Mouse (Mus musculus) R1 (cell line): ENCODE data around the gene Nxph3.
A peak's percentile ranks its signal among the peaks of the same experiment; 100 is the strongest.

Experiments
- DNase-seq: peaks from one replicate; pipeline ENCODE4 v3.0.0-alpha.2; 2018; ENCODE audit warnings: low read depth, low spot score

Gene Nxph3

GRCm38 (mm10) chr11:95519299-95519698, 4.9 kb upstream of the Nxph3 start:
- peak; percentile 68 for DNase-seq

- DNase-seq, result no peak
These were observed 2.8 kb upstream of the Nxph3 start for GRCm38 (mm10) chr11:95517162-95517561.

- DNase-seq, result peak; percentile 64
These were observed 2.1 kb upstream of the Nxph3 start for GRCm38 (mm10) chr11:95516491-95516911.

GRCm38 (mm10) chr11:95515376-95516323, 1.3 kb upstream of the Nxph3 start:
- peak; percentile 49 for DNase-seq

- DNase-seq, result peak; percentile 57
These were observed 691 bp downstream of the Nxph3 start for GRCm38 (mm10) chr11:95513461-95514297.

GRCm38 (mm10) chr11:95512383-95512782, 2.0 kb downstream of the Nxph3 start:
- no peak for DNase-seq

- no peak for DNase-seq
These were observed 2.5 kb downstream of the Nxph3 start for GRCm38 (mm10) chr11:95511919-95512318.

- DNase-seq, result no peak
These were observed 3.7 kb downstream of the Nxph3 start for GRCm38 (mm10) chr11:95510631-95511030.

GRCm38 (mm10) chr11:95509126-95509717, 5.1 kb downstream of the Nxph3 start:
- peak; percentile 51 for DNase-seq

- DNase-seq, result peak; percentile 79
These were observed 6.0 kb downstream of the Nxph3 start for GRCm38 (mm10) chr11:95508211-95508926.

GRCm38 (mm10) chr11:95507785-95508184, 6.6 kb downstream of the Nxph3 start:
- DNase-seq, result no peak

- DNase-seq, result peak; percentile 45
These were observed 7.2 kb downstream of the Nxph3 start for GRCm38 (mm10) chr11:95507041-95507716.

GRCm38 (mm10) chr11:95504271-95504731, 10.1 kb downstream of the Nxph3 start:
- DNase-seq, result no peak

GRCm38 (mm10) chr11:95503581-95504180, 10.7 kb downstream of the Nxph3 start:
- DNase-seq, result peak; percentile 56

GRCm38 (mm10) chr11:95501826-95502225, 12.5 kb downstream of the Nxph3 start:
- DNase-seq, result peak; percentile 67

- no peak for DNase-seq
These were observed 13.5 kb downstream of the Nxph3 start for GRCm38 (mm10) chr11:95500836-95501235.

- no peak for DNase-seq
These were observed 14.0 kb downstream of the Nxph3 start for GRCm38 (mm10) chr11:95500412-95500811.

GRCm38 (mm10) chr11:95497921-95498320, 16.4 kb downstream of the Nxph3 start:
- peak; percentile 55 for DNase-seq

GRCm38 (mm10) chr11:95495883-95496282, 18.5 kb downstream of the Nxph3 start:
- no peak for DNase-seq

- no peak for DNase-seq
These were observed 20.0 kb downstream of the Nxph3 start for GRCm38 (mm10) chr11:95494374-95494773.
